In genomic region chr14:60251281-60252003, GRCm38 (mm10) we compare ENCODE assay signal across 8 mouse cellular contexts. TPM values are rescaled to one million over a fixed set of nuclear protein-coding genes. Genes with fewer than 3 reads are reported as not detected.
A peak's percentile ranks its signal among the peaks of the same experiment; 100 is the strongest.
DNase-seq lines count a peak whose midpoint lies in the region; ATAC-seq and TF ChIP-seq lines count a peak whose summit lies in the region.

TSS of gene Nupl1 (minus strand) at chr14:60251431.
TSS of gene Gm49336 (minus strand) at chr14:60251507.

- WGBS in hindbrain, embryonic 10.5 days: under 1% methylated on average over 62 of the region's 62 CpGs
- under 1% methylated on average over 61 of the region's 62 CpGs for WGBS in lung, postnatal 0 days

- peak within 1 kb of the TSS; percentile 80 for H3K4me2 ChIP-seq in lung, postnatal 0 days (replicated peaks; ENCODE audit: low read depth, low read length)

- peak within 1 kb of the TSS; percentile 91 for H3K9ac ChIP-seq in lung, postnatal 0 days (replicated peaks; ENCODE audit: low read depth)

- H3K27me3 ChIP-seq in hindbrain, embryonic 10.5 days (ENCODE audit: insufficient read depth, poor library complexity, severe bottlenecking): no peaks in the 10 kb centered on the region
- no peaks in the 10 kb centered on the region for H3K27me3 ChIP-seq in lung, postnatal 0 days (replicated peaks; ENCODE audit: insufficient read depth, low read length)

- peaks cover 22% of the 10 kb centered on the region for H3K4me1 ChIP-seq in hindbrain, embryonic 10.5 days (replicated peaks)
- peaks cover 3% of the 10 kb centered on the region; the same call in 1 of the 2 replicates for H3K4me1 ChIP-seq in lung, postnatal 0 days (ENCODE audit: insufficient read depth, low read depth, low read length)

- H3K36me3 ChIP-seq in hindbrain, embryonic 10.5 days: peaks cover 14% of the 10 kb centered on the region
- H3K36me3 ChIP-seq in lung, postnatal 0 days (ENCODE audit: insufficient read depth, low read length): no peaks in the 10 kb centered on the region

- ATAC-seq in frontal cortex, adult (ENCODE audit: low TSS enrichment): peak; percentile 97
- peak; percentile 100 for ATAC-seq in lung, postnatal 0 days

- TF ChIP-seq EP300 in lung, postnatal 0 days (IDR thresholded peaks at IDR 0.05): peak; percentile 87

- H3K4me3 ChIP-seq in hindbrain, embryonic 10.5 days: peak within 1 kb of the TSS; percentile 82
- H3K4me3 ChIP-seq in lung, postnatal 0 days (ENCODE audit: low read depth, low read length): peak within 1 kb of the TSS; percentile 76

- peak within 1 kb of the TSS; percentile 97 for H3K27ac ChIP-seq in hindbrain, embryonic 10.5 days
- peak within 1 kb of the TSS; percentile 93 for H3K27ac ChIP-seq in lung, postnatal 0 days (ENCODE audit: low read length)

- no peak; the same call in 1 of the 2 replicates for TF ChIP-seq CTCF in lung, postnatal 0 days (IDR thresholded peaks at IDR 0.05)

- DNase-seq in MN1 (ENCODE audit: low spot score): peak; percentile 99
- DNase-seq in cerebellum, adult 9-10 months: peak; percentile 98
- DNase-seq in hindbrain, embryonic 10.5 days (ENCODE audit: low spot score): peak; percentile 97
- peak; percentile 99 for DNase-seq in layer of hippocampus, adult 9-11 months
- peak; percentile 100 for DNase-seq in lung, postnatal 0 days (ENCODE audit: low spot score)
- DNase-seq in ovary, postnatal 14 days (ENCODE audit: low spot score): peak; percentile 91
- peak; percentile 99 for DNase-seq in thymus, postnatal 14 days

- H3K9me3 ChIP-seq in hindbrain, embryonic 10.5 days: no peaks in the 10 kb centered on the region
- no peaks in the 10 kb centered on the region for H3K9me3 ChIP-seq in lung, postnatal 0 days (ENCODE audit: low read length)

RNA-seq across cellular contexts. Expression of gene Nupl1, which starts in this region (rescaled TPM):
- 0.05 and 0.07 TPM in 2 replicates for polyA plus RNA-seq in hindbrain, embryonic 10.5 days (2016; fragmentation: Nextera tagmentation; extraction: Ambion mirVana)
- polyA plus RNA-seq in lung, postnatal 0 days (2015; fragmentation: Nextera tagmentation; extraction: Ambion mirVana): not detected in 2 replicates

RNA-seq across cellular contexts. Expression of gene Gm49336, which starts in this region (rescaled TPM):
- 44.0 and 62.6 TPM in 2 replicates for polyA plus RNA-seq in hindbrain, embryonic 10.5 days (2016; fragmentation: Nextera tagmentation; extraction: Ambion mirVana)
- polyA plus RNA-seq in lung, postnatal 0 days (2015; fragmentation: Nextera tagmentation; extraction: Ambion mirVana): 19.6 and 22.5 TPM in 2 replicates

Comparison
In these comparisons a context has a peak if more than half of its experiments do, and no peak if none do; other contexts are left out.
1. Peak in every context shown above with its lines: DNase-seq, ATAC-seq, H3K4me3 ChIP-seq and H3K27ac ChIP-seq.